Mouse (Mus musculus) heart, postnatal 0 days (tissue): ENCODE results near the gene Ptges3l.

Source experiments
- CTCF ChIP-seq: IDR thresholded peaks from 2 replicates; pipeline ENCODE4 v1.5.1; 2016; ENCODE audit warnings: antibody characterized with exemption, control low read depth, low read depth
- EP300 ChIP-seq: IDR thresholded peaks from 2 replicates; pipeline ENCODE4 v1.6.1; 2016; ENCODE audit warnings: antibody characterized with exemption, low read depth

GRCm38 (mm10) chr11:101467477-101468262, 42.5 kb upstream of the Ptges3l start:
- TF ChIP-seq CTCF (peak; percentile 54), EP300 (no peak)
